Mouse (Mus musculus) bone marrow, adult 2 months (tissue): ENCODE results near the gene Unk.

Source experiments
- CTCF ChIP-seq: fragments of 200-500 bp; IDR thresholded peaks from 2 replicates; pipeline ENCODE4 v1.5.1; 2011; ENCODE audit warnings: low read length, control low read depth; ENCODE audit not compliant: control insufficient read depth, insufficient read depth
- POLR2A ChIP-seq: fragments of 200-500 bp; IDR thresholded peaks from 2 replicates; pipeline ENCODE4 v1.6.1; 2011; ENCODE audit warnings: low read depth, mild to moderate bottlenecking, control low read depth, low read length, borderline replicate concordance; ENCODE audit not compliant: control insufficient read depth

GRCm38 (mm10) chr11:116104006-116104646, 74.0 kb downstream of the Unk start:
- TF ChIP-seq POLR2A = no peak
- TF ChIP-seq CTCF = no peak
